Mouse (Mus musculus) left cerebral cortex, postnatal 14 days (tissue): Measurements from ENCODE around the gene Oxnad1. TPM values are rescaled to one million over a fixed set of nuclear protein-coding genes. Genes with fewer than 3 reads are reported as not detected.
A peak's percentile ranks its signal among the peaks of the same experiment; 100 is the strongest.
"Not testable (repeated sequence)": the region's sequence is repeated elsewhere in the genome, so short reads cannot be mapped to it uniquely, and the experiment has no call there.

Experiments used
- DNase-seq, 2 experiments: peaks; one replicate each; pipeline ENCODE4 v3.0.0; 2021 to 2022; ENCODE audit warnings: low spot score in 2 of 2, mixed read lengths in 1 of 2
- intact Hi-C: fragments of 180-260 bp; cut with DNase I; formaldehyde crosslinking; loops from one replicate; pipeline ENCODE4 v1.15.1; 2025
- total RNA-seq, 2 experiments: library from RNA; stranded (reverse); gene quantifications; 2 replicates each; pipeline ENCODE4 v1.2.3; 2021

Gene Oxnad1
- total RNA-seq, 2 experiments from 2014 or later = 12.2 to 18.5 TPM

DNA sequence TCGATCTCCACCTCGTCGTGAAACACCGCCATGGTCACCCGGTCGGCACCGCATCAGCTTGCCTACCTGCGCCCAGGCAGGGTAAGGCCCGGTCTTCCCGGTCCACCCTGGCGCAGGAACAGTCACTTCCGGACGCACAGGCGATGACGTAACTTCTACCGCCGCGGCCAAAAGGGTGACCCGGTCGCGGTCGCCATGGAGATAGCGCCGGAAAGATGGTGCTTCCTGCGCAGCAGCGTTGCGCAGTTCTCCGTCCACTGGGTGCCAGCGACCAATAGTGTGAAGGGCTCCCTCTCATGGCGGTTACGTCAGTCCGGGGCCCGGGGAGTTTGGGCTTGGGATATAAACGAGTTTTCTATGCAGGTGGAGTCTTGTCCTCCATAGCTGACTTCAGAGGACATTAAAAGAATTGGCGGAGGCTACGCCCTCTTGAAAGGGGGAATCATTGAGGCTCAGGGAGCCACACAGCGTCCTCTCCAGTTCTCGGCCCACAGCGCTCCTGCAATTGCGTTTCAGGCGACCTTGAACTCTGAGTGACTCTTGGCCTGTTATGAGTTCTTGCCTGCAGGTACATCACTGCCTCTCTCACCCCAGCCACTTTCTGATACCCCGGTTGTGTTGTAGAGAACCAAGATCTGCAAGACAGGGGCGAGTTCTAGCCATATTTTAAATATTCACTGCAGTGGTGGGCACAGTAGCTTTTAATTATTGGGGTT, 470 bp downstream of the Oxnad1 start, which contains the start of gene Dph3:
Gene Dph3 (minus strand): TSS at position 244 of the 716 bp plus-strand sequence.
- intact Hi-C loops = no loop called here
- DNase-seq = peak; percentile 99 to 100

DNA sequence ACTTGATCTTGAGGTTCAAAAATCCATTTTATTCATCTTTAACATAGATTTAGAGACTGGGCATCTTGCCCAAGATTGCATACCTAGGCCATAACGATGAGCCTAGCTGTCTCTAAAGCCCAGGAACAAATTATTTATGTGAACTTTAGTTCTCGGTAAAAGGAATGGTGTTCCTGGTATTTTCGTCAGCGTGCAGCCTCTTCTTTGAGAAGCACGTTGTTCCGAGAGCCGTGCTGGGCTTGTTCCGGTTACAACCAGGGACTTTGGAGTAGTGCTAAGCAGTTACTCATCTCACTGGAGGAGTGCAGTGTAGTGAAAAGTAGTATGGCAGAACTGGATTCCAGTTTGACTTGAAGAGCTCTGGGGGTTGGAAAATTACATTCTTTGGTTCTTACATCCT, 1.1 kb downstream of the Oxnad1 start:
- intact Hi-C loops = no loop called here
- no peak for DNase-seq

DNA sequence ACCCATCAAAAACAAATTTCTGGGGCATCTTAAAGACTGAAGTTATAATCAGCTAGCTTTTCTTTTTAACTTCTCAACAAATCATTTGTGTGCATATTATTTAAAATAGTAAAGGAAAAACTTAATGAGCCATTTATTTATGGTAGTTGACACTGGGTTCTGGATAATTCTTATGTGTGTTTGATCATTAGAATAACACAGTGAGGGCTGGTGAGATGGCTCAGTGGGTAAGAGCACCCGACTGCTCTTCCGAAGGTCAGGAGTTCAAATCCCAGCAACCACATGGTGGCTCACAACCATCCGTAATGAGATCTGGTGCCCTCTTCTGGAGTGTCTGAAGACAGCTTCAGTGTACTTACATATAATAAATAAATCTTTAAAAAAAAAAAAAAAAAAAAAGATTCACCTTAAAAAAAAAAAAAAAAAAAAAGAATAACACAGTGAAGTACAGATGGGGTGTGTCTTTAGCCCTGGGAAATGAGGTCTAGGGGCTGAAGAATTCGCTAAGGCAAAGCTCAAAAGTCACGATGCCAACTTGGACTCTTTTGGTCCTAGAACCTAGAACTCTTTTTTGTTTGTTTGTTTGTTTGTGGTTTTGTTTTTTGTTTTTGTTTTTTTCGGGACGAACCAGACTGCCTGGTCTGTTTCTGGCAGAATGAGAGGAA, 2.5 kb downstream of the Oxnad1 start:
- DNase-seq, intact Hi-C loops: not testable (repeated sequence)

DNA sequence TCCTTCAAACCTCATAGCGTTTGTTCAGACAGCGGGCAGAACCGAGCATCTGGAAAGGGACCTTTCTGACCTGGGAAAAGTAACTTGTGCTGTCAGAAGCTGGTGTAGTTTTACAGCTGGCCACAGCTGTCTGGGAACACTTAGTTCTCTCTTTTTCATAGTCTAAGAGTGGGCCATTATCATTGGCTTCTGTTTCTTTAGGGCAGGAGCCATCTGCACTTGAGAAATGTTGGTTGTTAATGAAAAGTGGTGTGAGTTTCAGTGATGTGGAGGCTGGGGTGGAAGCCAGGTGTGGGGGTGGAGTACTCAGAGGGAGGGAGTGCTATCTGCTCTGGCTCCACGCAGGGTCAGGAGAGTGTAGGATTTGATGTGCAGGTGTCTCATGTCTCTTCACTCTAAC, 6.0 kb downstream of the Oxnad1 start:
- DNase-seq = no peak
- intact Hi-C loops = no loop called here

DNA sequence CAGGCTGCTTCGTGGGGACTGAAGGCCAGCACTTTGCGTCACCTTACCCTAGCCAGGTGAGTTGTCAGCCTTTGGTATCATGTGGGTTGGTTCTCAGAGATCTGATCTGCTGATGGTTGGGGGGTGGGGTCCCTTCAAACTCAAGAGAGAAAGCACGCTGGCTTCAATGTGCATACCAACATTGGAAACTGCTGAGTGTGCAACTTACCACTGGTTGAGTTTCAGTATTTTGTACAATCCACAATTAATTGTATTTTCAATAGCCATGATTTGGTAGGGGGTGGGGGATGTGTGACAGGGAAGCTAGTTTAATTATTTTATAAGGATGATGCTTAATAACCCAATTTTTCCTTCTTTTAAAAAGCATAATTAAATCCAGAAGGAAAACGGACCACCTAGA, 6.5 kb downstream of the Oxnad1 start:
- no peak for DNase-seq
- intact Hi-C loops = no loop called here

DNA sequence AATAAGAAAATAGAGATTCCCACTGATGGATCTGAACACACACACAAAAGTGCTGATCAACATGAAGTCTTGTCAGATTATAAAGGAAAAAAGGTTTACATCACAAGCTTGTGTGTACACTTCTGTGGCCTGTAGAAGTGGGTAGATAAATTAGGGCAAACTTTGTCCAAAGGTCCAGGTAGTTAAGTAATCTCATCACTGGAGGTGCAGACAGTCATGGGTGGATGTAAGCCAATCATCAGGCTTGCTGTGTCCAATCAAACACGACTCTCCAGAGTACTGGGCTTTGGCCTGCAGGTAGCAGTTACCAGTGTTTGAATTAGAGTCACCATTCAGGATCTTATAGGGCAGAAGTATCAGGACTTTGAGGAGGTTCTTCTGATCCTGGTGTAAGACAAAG, 7.8 kb downstream of the Oxnad1 start:
- intact Hi-C loops = no loop called here

DNA sequence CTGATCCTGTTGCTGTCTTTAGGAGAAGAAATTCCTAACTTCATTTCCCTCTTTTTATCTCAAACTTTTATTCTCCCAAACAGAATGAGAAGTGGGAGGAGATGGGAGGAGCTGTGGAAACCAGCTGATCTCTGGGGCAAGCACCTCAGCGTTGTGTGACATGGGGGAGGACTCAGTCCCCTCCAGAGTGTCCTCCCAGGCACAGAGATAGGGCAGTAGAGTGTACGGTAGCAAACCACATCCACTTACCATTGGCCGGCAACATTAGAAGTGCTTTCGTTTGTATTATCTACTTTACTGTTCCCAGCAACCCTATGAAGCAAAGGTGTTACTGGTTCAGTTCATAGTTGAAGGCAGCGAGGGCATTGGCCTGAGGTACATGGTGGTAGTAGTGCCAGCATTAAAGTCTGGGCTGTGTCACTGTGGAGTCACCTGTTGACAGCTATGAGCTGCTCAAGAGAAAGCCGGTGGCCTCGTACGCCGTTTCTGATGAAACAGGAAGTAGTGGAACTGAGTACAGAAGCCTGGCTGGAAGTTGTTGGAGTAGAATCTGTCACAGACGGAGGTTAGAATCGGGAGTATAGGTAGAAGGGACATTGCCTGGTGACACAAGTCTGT, 8.4 kb downstream of the Oxnad1 start:
- intact Hi-C loops = no loop called here
- DNase-seq = no peak

More for the DNA sequence above, 7.8 kb downstream of the Oxnad1 start:
- DNase-seq = no peak

DNA sequence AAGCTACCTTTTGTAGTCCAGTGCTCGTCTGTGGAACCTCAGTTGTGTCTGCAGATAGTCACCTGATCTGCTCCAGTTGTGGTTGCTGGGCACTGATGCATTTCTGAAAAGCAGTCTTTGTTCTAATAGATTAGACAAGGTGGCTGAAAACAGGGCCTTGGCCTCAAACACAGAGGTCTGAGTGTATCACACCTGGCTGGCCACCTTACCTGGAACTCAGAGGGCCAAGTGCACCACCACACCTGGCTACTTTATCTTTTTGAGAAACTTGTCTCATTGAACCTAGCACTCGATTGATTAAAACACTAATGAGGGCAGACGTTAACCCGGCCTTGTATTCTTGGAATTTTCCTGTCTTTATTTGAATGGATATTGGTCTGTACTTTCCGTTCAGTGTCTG, 10.5 kb downstream of the Oxnad1 start:
- intact Hi-C loops = no loop called here
- DNase-seq = no peak

DNA sequence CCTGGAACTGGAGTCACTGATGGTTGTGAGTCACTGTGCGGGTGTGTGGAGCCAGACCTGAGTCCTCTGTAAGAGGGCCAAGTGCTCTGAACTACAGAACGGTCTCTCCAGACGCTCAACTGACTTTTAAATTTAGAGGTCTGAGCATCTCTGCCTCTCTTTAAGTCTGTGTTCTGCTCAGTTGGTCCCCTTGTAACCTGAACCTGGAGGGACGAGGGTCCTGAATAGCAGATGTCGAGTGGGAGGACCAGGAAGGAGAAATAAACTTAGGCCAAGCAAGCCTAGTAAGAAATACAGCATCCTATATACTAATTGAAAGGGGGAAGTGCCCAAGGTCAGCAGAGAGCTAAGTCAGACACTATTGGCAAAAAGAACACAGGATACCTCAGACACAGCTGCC, 11.6 kb downstream of the Oxnad1 start:
- intact Hi-C loops = no loop called here
- DNase-seq = no peak

DNA sequence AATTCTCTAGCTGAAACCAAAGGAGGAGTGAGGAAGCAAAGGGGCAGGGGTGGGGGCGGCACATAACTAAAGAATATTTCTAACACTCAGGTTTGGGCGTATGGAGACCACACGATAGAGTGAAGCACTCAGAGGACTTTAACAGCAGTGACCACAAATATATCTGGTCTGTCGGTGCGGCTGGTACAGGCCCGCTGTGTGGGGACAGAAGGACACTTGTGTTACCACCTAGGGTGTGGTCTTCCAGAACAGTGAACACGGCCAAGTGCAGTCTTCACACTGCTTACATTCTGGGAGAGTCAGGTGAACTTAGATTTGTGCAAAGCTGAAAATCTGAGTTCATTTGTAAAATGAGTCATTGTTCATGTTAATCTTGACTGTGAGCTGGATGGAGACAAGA, 12.5 kb downstream of the Oxnad1 start:
- no peak for DNase-seq
- intact Hi-C loops = no loop called here

DNA sequence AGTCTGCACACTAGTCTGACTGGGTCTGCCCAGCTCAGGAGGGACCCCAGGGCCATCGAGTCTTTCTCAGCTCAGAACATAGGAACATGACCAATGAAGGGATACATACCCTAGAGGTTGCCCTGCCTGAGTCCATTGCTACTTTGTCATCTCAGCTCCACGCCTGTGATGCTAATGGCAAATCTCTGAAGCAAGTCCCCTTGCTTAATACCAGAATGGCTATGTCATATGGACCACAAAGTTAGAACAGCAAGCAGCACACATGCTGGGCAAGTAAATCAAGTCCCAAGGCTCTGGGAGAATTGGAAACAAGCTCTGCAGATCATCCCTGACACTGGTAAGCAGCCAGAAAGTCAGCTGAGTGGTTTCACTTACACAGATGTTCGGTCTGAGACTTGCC, 13.8 kb downstream of the Oxnad1 start:
- intact Hi-C loops = no loop called here
- DNase-seq = no peak

DNA sequence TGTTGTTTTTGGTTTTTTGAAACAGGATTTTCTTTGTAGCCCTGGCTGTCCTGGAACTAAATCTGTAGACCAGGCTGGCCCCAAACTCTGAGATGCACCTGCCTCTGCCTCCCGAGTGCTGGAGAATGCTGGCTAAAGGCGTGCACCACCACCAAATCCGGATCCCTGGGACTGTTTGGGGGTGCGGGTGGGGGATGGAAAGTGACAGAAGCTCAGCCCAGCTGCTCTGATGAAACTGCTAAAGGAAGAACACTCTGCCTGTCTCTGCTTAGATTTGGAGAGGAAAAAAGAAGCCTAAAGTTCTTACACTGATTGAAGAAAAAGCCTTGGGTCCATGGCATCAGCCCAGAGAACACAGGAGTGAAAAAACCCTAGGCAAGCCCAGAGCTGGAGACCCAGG, 18.4 kb downstream of the Oxnad1 start:
- intact Hi-C loops = no loop called here
- no peak for DNase-seq

DNA sequence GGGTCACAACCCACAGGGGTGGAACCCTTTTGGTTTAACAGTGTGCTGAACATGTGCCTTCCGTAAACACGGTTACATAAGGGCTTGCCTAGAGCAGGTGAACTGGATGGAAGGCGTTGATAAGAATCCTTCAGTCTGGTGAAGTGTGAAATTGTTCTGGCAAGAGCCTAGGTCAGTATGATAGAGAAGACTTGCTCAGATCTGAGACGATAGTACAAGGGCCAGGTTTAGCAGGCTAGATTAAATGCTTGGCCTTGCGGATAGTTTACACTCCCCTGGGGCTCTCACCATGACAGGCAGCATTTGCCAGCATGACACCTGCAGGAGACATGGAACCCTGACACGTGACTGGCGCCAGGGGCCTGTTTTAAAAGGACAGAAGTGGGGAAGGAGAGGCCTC, 20.5 kb downstream of the Oxnad1 start:
- no peak for DNase-seq
- intact Hi-C loops = no loop called here

DNA sequence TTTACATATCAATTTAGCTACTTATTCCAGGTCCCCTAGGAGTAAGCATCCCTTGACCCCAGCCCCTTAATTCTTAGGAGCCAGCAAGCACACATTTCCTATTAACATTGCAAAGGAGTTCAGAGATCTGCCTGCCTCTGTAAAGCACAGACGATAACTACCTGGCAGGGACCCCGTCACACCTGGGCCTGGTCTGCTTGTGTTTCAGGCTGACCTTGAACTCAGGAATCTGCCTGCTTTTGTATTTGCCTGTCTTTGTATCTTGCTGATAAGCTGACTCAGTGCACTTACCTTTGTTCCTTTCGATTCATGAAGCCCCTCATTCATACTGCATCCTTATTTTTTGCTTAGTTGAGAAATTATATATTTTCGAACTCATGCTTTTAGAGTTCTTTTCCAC, 21.7 kb downstream of the Oxnad1 start:
- intact Hi-C loops = no loop called here
- no peak for DNase-seq

DNA sequence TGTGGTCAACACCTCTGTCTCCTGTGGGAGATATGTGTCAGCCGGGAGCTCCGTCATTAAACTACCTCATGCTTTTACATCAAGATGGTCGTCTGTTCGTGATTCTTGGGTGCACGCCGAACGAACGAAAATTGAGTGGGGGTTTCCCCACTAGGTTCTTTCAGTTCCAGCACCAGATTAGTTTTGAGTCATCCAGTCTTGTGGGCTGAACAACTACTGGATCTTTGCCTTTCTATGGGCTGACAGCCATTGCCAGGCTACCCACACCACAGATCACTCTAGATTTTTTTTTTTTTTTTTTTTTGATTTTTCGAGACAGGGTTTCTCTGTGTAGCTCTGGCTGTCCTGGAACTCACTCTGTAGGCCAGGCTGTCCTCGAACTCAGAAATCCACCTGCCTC, 26.9 kb downstream of the Oxnad1 start:
- DNase-seq, intact Hi-C loops: not testable (repeated sequence)

DNA sequence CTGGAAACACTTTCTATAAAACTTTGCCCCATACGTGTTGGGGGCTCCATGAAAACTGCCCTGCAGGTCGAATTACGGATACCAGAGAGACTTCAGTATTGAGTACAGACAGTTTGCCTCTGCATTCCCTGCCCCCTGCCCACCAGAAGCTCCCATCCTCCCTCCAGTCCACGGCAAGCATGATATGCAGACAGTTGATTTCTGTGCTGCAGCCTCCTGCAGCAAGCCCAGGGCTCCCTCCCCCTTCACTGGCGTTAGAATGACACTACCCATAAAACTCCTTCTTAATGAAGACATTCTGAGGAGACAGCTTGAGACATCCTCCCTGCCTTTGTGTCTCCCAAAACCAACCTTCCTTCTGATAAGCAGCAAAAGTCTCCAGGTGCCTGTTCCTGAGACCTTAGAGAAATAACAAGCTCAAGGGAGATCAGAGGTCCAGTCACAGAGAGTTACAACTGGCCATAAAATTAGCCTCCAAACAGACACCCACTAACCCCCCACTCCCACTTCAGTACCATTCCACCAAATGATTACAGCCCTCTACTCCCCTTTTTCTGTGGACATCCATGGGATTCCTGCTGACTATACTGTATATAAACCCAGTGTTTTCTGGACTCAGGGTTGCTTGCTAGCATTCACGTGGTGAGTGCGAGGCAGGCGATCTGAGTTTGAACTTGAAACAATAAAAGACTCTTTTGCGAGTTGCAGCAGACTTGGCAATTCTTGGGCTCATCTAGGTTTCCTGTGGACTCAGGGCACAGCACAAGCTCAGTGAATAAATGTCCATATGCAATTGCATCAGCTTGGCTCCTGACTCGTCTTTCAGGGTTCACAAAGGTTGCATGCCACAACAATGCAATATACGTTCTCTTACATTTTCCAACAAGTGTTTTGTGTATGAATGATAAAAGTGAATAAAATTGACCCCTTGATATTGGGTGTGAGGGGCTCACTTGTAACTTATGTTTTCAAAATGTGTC, 36.1 kb downstream of the Oxnad1 start:
- no peak for DNase-seq
- intact Hi-C loops = no loop called here

DNA sequence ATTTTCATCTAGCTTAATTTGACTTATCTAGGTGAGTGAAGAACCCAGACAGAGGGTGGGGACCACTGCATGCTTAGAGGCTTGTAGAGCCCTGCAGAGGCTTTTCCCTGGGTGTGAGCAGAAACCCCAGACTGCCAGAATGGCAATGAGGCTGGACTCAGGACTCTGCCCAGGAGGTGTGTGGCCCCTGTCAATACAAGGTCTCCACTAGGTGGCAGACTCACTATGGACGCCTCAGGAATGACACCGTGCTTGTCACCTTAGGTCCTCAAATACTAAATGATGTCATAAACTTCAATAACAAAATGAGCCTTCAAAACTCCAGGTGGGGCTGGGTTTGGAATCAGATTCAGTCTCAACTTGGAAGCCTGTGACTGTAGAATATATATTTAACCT, 36.7 kb downstream of the Oxnad1 start:
- no peak for DNase-seq
- intact Hi-C loops = no loop called here

DNA sequence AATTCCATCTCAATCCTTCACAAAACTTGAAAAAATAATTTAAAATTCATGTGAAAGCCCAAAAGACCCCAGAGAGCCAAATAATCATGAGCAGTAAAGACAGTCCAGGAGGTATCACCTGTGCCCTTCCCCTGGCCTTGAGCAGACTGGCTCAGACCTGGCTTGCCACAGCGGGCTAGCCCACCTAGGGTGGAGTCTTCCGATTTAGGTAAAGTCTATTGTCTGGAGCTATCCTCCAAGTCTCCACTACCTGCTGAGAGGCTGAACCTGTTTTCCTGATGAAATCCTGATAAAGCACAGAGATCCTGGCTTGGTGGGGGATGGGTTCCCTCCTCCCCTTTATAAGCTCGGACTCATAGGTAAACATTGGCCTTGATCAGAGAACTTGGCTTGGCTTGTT, 39.1 kb downstream of the Oxnad1 start:
- intact Hi-C loops = no loop called here
- no peak for DNase-seq

DNA sequence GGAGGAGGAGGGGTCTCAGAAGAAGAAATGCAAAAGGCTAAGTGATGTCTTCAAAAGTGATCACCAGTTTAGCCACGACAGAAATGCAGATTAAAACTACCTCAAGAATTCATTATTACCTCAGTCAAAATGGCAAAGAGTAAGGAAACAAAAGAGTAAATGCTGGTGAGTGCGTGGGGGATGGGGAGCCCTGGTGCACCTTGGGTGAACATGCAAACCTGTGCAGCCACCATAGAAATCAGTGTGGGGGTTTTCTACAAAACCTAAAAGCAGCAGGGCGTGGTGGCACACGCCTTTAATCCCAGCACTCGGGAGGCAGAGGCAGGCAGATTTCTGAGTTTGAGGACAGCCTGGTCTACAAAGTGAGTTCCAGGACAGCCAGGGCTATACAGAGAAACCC, 40.1 kb downstream of the Oxnad1 start:
- intact Hi-C loops, DNase-seq: not testable (repeated sequence)

DNA sequence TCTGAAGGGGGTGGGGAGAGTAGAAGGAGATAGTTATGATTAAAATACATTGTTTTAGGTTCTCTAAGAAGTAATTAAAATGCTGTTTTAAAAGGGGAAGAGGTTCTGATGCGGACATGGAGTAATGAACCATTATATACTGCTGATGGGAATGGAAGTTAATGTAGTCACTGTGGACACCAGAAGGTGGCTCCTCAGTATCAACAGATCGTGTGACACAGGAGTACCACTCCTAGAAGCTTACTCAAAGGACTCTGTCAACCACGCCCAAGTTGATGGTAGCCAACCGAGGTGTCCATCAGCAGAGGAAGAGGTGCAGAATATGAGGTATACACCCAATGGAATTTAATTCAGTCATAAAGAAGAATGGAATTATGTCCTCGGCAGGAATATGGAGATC, 43.2 kb downstream of the Oxnad1 start:
- intact Hi-C loops = no loop called here

More for the DNA sequence above, 43.2 kb downstream of the Oxnad1 start:
- no peak for DNase-seq
